Mouse (Mus musculus): ENCODE data around the gene Ssmem1. TPM values are rescaled to one million over a fixed set of nuclear protein-coding genes. Genes with fewer than 3 reads are reported as not detected.

Ssmem1 gene
- total and polyA plus RNA-seq, 3 experiments: 0.17 to 0.34 TPM; not detected in 1

DNA sequence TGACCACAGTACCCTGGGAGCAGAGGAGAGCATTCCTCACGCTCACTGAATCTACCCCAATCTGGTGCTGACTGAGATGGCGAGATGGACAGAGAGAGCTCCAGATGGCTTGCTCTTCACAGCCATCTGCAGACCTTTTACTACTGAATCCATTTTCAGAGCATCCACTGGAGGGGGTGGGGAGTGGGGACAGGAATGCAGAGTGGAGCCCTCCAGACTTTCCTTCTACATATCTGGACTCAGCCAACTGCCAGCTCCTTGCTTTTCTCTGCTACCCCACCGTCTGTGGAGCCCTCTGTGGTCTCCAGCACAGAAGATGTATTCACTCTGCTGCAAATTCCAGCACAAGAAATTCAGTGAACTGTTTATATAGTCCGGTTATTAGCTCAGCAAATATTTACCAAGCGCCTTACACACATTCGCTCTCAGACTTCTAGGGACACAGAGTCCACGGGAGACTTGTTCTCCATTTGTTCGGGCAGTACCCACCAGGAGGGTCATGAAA is 32.4 kb upstream of the Ssmem1 start:
- in situ Hi-C loops (cut with MboI; ENCODE audit: low pct_ligation_motif_present, low pct_unique_long_range_greater_than_20kb, low sequenced_read_pairs) (no loop called here), dilution Hi-C loops (cut with MboI; ENCODE audit: extremely low pct_ligation_motif_present, extremely low pct_unique_long_range_greater_than_20kb, low sequenced_read_pairs) (no loop called here)
- H3K4me1 ChIP-seq (ENCODE audit: control insufficient read depth in 1 of 2, insufficient read depth in 2 of 2): no peaks in the 10 kb centered on the region
- peaks cover 34 to 62% of the 10 kb centered on the region in 2 experiments for H3K36me3 ChIP-seq (replicated peaks in 1 of 2; ENCODE audit: control insufficient read depth in 1 of 2, insufficient read depth in 1 of 2, low read length in 1 of 2)
- no peaks in the 10 kb centered on the region for H3K27me3 ChIP-seq (replicated peaks)
- no peak overlapping the region for H3K4me3 ChIP-seq (replicated peaks in 1 of 3; ENCODE audit: low read depth in 2 of 3, low read length in 2 of 3, poor library complexity in 1 of 3)
- H3K27ac ChIP-seq (ENCODE audit: insufficient read depth, low read depth): no peak overlapping the region
- no peaks in the 10 kb centered on the region for H3K79me2 ChIP-seq (replicated peaks; ENCODE audit: control insufficient read depth, extremely low read depth, insufficient read depth, poor library complexity, severe bottlenecking)
- no peak for DNase-seq (ENCODE audit: extremely low read depth)
- TF ChIP-seq IRF4 (IDR thresholded peaks at IDR 0.05; ENCODE audit: low read depth, low read length): no peak
- H3K4me2 ChIP-seq (ENCODE audit: insufficient read depth, low read depth, poor library complexity, severe bottlenecking): no peak overlapping the region
- no peaks in the 10 kb centered on the region for H3K9me3 ChIP-seq (replicated peaks; ENCODE audit: low read length)
- H3K9ac ChIP-seq (ENCODE audit: insufficient read depth, low read depth): no peak overlapping the region

DNA sequence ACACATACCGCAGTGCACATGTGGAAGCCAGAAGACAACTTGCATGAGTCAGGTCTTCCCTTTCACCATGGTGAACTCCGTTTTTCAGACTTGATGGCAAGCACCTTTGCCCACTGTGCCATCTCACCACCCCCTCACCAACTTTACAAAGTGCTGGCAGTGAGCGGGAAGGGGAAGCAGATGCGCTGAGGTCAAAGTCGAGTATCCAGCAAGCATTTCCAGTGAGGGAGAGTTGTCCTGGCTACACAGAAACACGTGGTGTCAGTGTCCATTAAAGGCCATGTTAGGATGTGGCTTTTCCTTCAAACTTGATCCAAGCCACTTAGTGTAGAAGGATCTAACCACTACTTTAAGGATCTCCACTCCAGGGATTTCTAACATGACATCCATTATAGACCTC is 31.9 kb upstream of the Ssmem1 start:
- Histone ChIP-seq H3K4me3 (replicated peaks in 1 of 3; ENCODE audit: low read depth in 2 of 3, low read length in 2 of 3, poor library complexity in 1 of 3) (no peak overlapping the region), H3K27me3 (replicated peaks) (no peaks in the 10 kb centered on the region), H3K9ac (ENCODE audit: insufficient read depth, low read depth) (no peak overlapping the region), H3K27ac (ENCODE audit: insufficient read depth, low read depth) (no peak overlapping the region), H3K36me3 (replicated peaks in 1 of 2; ENCODE audit: control insufficient read depth in 1 of 2, insufficient read depth in 1 of 2, low read length in 1 of 2) (peaks cover 39 to 68% of the 10 kb centered on the region in 2 experiments), H3K9me3 (replicated peaks; ENCODE audit: low read length) (no peaks in the 10 kb centered on the region), H3K4me2 (ENCODE audit: insufficient read depth, low read depth, poor library complexity, severe bottlenecking) (no peak overlapping the region), H3K4me1 (ENCODE audit: control insufficient read depth in 1 of 2, insufficient read depth in 2 of 2) (no peaks in the 10 kb centered on the region), H3K79me2 (replicated peaks; ENCODE audit: control insufficient read depth, extremely low read depth, insufficient read depth, poor library complexity, severe bottlenecking) (no peaks in the 10 kb centered on the region)
- DNase-seq (ENCODE audit: extremely low read depth): no peak
- TF ChIP-seq MAZ (IDR thresholded peaks at IDR 0.05; ENCODE audit: low read depth, low read length) (no peak), E2F4 (IDR thresholded peaks at IDR 0.05; ENCODE audit: insufficient replicate concordance, low read depth, low read length) (no peak), USF2 (conservative IDR thresholded peaks at IDR 0.05; ENCODE audit: low read depth, low read length) (no peak), HCFC1 (IDR thresholded peaks at IDR 0.05; ENCODE audit: low read depth, low read length) (no peak), CHD1 (IDR thresholded peaks at IDR 0.05; ENCODE audit: low read depth, low read length) (no peak)
- dilution Hi-C loops (cut with MboI; ENCODE audit: extremely low pct_ligation_motif_present, extremely low pct_unique_long_range_greater_than_20kb, low sequenced_read_pairs): no loop called here
- in situ Hi-C loops (cut with MboI; ENCODE audit: low pct_ligation_motif_present, low pct_unique_long_range_greater_than_20kb, low sequenced_read_pairs): no loop called here

DNA sequence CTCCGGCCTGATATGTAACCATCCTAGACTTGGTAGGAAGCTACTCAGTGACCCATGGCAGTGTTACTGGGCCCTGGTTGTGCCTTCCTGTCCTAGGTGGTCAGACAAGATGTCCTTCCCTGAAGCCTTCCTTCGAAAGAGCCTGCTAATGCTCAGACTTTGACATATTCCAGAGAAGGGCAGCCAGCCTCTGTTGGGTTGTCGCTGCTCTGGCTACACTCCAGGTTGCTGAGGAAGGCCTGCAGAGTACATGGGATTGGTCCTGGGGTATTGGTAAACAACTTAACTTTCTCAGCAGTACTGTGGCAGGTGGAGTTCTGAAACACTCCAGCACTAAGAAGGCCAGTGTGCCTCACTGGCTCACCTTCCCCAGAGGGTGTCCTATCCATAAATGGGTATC is 30.2 kb upstream of the Ssmem1 start:
- no peaks in the 10 kb centered on the region for H3K4me1 ChIP-seq (ENCODE audit: control insufficient read depth in 1 of 2, insufficient read depth in 2 of 2)
- H3K27me3 ChIP-seq (replicated peaks): no peaks in the 10 kb centered on the region
- no peaks in the 10 kb centered on the region for H3K79me2 ChIP-seq (replicated peaks; ENCODE audit: control insufficient read depth, extremely low read depth, insufficient read depth, poor library complexity, severe bottlenecking)
- in situ Hi-C loops (cut with MboI; ENCODE audit: low pct_ligation_motif_present, low pct_unique_long_range_greater_than_20kb, low sequenced_read_pairs) (no loop called here), dilution Hi-C loops (cut with MboI; ENCODE audit: extremely low pct_ligation_motif_present, extremely low pct_unique_long_range_greater_than_20kb, low sequenced_read_pairs) (no loop called here)
- H3K4me3 ChIP-seq (replicated peaks in 1 of 3; ENCODE audit: low read depth in 2 of 3, low read length in 2 of 3, poor library complexity in 1 of 3): no peak overlapping the region
- H3K4me2 ChIP-seq (ENCODE audit: insufficient read depth, low read depth, poor library complexity, severe bottlenecking): no peak overlapping the region
- H3K9ac ChIP-seq (ENCODE audit: insufficient read depth, low read depth): no peak overlapping the region
- no peak for DNase-seq (ENCODE audit: extremely low read depth)
- TF ChIP-seq USF1 (IDR thresholded peaks at IDR 0.05; ENCODE audit: low read depth, low read length) (no peak), EP300 (IDR thresholded peaks at IDR 0.05; ENCODE audit: low read length) (no peak), SMC3 (IDR thresholded peaks at IDR 0.05; ENCODE audit: low read depth, low read length) (no peak), HCFC1 (IDR thresholded peaks at IDR 0.05; ENCODE audit: low read depth, low read length) (no peak), MXI1 (IDR thresholded peaks at IDR 0.05; ENCODE audit: low read depth, low read length) (no peak), JUN (IDR thresholded peaks at IDR 0.05; ENCODE audit: insufficient read depth, low read depth, low read length) (no peak), TCF12 (IDR thresholded peaks at IDR 0.05; ENCODE audit: low read depth, low read length) (no peak), CTCF (conservative IDR thresholded peaks at IDR 0.05 in 1 of 2, IDR thresholded peaks at IDR 0.05 in 1 of 2; ENCODE audit: low read depth in 2 of 2, low read length in 2 of 2) (no peak), MAFK (IDR thresholded peaks at IDR 0.05; ENCODE audit: insufficient replicate concordance, low read length) (no peak), ELF1 (IDR thresholded peaks at IDR 0.05; ENCODE audit: low read depth, low read length) (no peak), PAX5 (IDR thresholded peaks at IDR 0.05; ENCODE audit: low read length) (no peak), BHLHE40 (IDR thresholded peaks at IDR 0.05; ENCODE audit: low read depth, low read length) (no peak), CHD1 (IDR thresholded peaks at IDR 0.05; ENCODE audit: low read depth, low read length) (no peak), GABPA (IDR thresholded peaks at IDR 0.05; ENCODE audit: insufficient replicate concordance, low read depth, low read length) (no peak)
- H3K36me3 ChIP-seq (replicated peaks in 1 of 2; ENCODE audit: control insufficient read depth in 1 of 2, insufficient read depth in 1 of 2, low read length in 1 of 2): peaks cover 52 to 83% of the 10 kb centered on the region in 2 experiments
- no peaks in the 10 kb centered on the region for H3K9me3 ChIP-seq (replicated peaks; ENCODE audit: low read length)
- no peak overlapping the region for H3K27ac ChIP-seq (ENCODE audit: insufficient read depth, low read depth)

All from CH12.LX (cell line).